Mouse (Mus musculus) NIH3T3 (cell line): Measurements from ENCODE around the gene March10.

ENCODE experiments used
- DNase-seq: peaks from one replicate; pipeline ENCODE4 v3.0.0-alpha.2; 2012; ENCODE audit warnings: low read depth

Gene March10

GRCm38 (mm10) chr11:105312972-105313632 is 143.4 kb downstream of the March10 start:
- DNase-seq, result peak; percentile 80

- peak; percentile 60 for DNase-seq
Measured at GRCm38 (mm10) chr11:105312311-105312942, 144.1 kb downstream of the March10 start.

GRCm38 (mm10) chr11:105311291-105311975 is 145.1 kb downstream of the March10 start:
- DNase-seq, result peak; percentile 67
